Mouse (Mus musculus) c-Kit-positive CD71-positive TER-119-negative erythroid progenitor cells, embryonic 14.5 days (primary cell): ENCODE measurements around the gene Zfp626.
A peak's percentile ranks its signal among the peaks of the same experiment; 100 is the strongest.
"Not testable (repeated sequence)": the region's sequence is repeated elsewhere in the genome, so short reads cannot be mapped to it uniquely, and the experiment has no call there.

ENCODE experiments used
- DNase-seq: peaks from one replicate; pipeline ENCODE4 v3.0.0-alpha.2; 2013; ENCODE audit warnings: low read depth

The Zfp626 gene

GRCm38 (mm10) chr7:27806896-27807295 lies at the start of gene Zfp626:
Zfp626 (plus strand) TSS chr7:27807196.
- DNase-seq = not testable (repeated sequence)

DNA sequence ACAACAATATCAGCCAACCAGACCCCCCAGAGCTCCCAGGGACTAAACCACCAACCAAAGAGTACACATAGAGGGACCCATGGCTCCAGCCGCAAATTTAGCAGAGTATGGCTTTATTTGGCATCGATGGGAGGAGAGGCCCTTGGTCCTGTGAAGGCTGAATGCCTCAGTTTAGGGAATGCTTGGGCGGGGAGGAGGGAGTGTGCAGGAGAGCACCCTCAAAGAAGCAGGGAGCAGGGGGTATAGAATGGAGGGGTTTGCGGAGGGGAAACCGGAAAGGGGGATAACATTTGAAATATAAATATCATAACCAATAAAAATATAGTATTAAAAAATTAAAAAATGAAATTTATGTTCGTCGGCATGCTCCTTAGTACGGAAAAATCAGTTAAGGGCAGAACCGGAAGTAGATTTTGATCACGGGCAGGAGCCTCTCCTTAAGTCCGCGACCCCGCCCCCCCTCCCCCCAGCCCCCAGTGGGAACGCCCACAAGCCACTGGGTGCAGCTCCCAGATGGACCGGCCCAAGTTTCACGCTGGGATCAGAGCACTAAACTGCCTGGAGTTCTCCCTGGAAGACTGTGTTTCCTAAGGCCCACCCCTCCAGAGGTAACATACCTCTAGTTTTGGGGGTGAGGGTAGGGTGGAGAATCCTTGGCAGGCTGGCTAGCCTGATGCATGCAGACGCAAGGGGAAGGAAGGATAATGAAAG lies 41.7 kb upstream of the Zfp626 start:
- DNase-seq = no peak

DNA sequence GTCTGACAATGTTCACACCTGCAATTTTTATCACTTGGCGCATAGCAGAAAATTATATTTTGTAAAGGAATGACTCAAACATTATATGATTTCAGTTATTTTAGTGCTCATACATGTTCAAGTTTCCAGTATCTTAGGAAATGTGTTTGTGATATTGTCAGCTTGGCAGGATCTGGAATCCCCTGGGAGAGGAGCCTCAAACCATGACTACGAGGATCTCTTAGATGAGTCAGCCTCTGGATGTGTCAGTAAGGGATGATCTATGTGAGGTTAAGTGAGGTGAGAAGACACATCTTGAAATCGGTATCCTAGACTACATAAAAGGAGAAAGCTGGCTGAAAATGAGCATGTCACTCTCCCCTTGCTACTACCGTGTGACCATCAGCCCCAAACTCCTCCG lies 17.7 kb upstream of the Zfp626 start:
- no peak for DNase-seq

- DNase-seq = not testable (repeated sequence)
Observed at GRCm38 (mm10) chr7:27793865-27794264, 13.1 kb upstream of the Zfp626 start.

- no peak for DNase-seq
Observed at GRCm38 (mm10) chr7:27794566-27794965, 12.4 kb upstream of the Zfp626 start.

DNA sequence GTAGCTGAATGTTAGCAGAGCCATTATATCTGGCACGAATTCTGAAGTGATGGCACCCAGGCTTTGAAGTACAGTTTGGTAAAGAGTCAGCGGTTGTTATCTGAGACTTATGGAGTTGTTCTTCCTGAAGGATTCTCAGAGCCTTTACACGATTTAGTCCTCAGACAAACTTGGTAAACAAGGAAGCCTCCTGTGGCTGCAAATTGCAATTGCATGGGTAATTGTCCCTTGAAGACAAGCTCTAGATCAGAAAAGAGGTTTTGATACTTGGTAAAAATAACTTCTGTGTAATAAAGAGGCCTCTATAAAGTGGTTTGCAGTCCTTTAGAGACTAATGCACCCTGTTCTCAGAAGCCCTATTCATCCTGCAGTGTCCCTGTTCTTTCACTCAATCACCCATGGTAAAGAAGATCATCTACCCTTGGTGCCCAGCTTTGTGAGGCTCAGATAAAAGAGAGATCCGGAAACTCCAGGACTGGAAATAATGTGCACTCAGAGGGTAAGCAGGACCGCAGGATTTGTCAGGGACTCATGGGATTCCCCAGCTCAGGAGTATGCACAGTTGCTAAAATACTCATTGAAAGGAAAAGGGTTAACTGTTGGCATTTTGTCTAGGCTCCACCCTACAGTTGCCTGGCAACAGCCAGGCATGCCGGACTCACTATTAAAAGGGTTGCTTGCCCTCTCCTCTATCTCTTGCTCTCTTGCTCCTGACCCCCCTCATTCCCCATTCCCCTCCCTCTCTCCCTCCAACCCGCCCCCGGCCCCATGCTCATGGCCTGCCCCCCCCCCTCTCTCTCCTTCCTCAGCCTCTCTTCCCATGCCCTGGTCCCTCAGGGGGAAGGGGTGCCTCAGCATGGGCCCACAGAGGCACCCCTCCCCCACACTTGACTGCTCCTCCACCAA lies 8.8 kb upstream of the Zfp626 start:
- DNase-seq = no peak

DNA sequence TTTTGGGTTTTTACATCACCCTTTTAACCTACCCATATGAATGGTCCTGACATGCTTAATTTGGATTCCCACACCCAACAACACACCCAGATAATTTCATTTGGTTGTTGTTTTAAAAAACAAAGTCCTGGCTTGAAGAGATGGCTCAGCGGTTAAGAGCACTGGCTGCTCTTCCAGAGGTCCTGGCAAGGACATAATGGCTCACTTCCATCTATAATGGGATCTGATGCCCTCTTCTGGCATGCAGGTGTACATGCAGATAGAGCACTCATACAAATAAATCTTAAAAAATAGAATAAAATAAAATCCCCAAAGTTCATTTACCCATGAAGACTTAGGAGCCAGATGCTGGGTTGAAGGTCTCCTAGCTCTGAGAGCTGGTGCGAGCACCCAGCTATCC lies 5.9 kb upstream of the Zfp626 start:
- no peak for DNase-seq

DNA sequence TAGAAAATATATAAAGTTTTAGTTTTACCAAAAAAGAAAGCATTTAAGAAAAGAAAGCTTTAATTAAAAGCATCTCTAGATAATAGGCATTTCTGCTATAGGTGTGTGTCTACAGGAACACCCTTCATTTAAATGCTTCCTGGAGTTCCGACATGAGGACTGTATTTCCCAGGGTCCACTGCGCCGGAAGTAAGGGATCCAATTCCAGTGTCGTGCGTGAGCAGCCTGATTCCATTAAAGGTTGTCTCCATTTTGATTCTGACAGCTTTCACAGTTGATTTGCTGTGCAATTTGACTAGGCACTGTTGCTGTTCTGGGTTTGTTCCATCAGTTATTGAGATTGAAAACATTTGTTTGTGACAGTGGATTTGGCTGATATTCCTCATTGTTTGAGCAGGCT lies 4.0 kb upstream of the Zfp626 start:
- no peak for DNase-seq

DNA sequence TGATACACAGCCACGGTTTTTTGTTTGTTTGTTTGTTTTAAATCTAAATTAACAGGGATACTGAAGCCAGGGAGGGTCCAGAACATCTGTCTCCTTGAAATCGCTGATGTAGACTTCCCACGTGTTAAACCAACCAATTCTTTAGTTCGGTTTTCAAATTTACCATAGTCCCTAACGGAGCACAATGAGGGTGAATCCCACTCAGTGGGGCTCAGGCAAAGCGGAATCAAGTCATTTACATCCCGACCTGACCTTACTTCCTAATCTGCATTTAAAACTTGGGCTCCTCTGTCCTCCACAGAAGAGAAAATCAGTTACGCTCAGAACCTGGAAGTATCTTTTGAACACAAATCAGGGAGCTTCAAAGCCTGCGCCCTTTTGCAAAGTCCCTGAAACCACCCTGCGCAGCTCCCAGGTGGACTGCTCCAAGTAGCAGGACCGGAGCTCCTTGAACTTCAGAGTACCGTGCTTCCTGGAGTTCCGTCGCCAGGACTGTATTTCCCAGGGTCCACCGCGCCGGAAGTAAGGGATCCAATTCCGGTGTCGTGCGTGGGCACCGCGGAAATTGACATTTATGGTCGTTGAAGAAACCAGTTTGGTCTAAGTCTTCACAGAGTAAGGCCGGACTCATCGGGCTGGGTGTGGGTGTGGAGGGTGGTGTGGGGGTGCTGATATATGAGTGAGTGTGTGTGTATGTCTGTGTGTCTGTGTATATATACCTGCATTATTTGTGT lies 2.5 kb upstream of the Zfp626 start:
- DNase-seq = peak; percentile 74

- not testable (repeated sequence) for DNase-seq
Observed at GRCm38 (mm10) chr7:27807305-27807704, 309 bp downstream of the Zfp626 start.

DNA sequence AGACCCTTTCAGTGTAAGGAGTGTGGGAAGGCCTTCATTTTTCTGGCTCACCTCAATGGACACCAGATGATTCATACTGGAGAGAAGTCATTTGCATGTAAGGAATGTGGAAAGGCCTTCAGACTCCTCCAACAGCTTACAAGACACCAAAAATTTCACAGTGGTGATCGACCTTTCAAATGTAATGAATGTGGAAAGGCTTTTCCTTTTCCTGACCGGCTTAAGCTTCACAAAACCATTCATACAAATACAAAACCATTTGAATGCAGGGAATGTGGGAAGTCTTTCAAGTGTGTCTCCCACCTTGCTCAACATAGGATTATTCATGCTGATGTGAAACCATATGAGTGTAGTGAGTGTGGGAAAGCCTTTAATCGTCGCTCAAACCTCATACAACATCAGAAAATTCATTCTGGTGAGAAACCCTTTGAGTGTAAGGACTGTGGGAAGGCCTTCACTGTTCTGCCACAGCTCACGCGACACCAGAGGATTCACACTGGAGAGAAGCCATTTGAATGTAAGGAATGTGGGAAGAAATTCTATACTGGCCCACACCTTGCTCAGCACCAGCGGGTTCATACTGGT lies 11.6 kb downstream of the Zfp626 start:
- DNase-seq = no peak

- no peak for DNase-seq
Observed at GRCm38 (mm10) chr7:27822611-27823010, 15.6 kb downstream of the Zfp626 start.

DNA sequence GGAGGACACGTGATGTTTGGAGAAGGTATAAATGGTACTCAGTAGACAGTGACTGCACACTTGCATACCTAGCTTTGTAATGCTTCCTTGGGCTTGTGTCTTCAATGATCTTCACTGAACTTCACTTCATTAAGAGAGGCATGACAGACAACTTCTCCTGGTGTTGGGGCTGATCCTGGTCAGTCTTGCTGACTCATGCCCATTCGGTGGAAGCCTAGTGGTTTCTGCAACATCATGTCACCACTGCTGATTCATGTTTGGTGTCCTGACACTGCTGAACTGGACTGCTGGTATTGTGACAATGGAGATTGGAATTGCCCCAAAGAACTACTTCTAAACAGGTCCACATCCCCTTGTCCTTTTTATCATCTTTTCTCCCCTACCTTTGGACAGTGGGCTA lies 27.1 kb downstream of the Zfp626 start:
- no peak for DNase-seq

GRCm38 (mm10) chr7:27837896-27838295 lies 30.9 kb downstream of the Zfp626 start:
- peak; percentile 16 for DNase-seq

- DNase-seq = peak; percentile 75
Observed at GRCm38 (mm10) chr7:27838323-27839249, 31.6 kb downstream of the Zfp626 start, which contains the start of gene Zfp59. Zfp59 (plus strand) TSS chr7:27838607.

- DNase-seq = no peak
Observed at GRCm38 (mm10) chr7:27839596-27839995, 32.6 kb downstream of the Zfp626 start.

- no peak for DNase-seq
Observed at GRCm38 (mm10) chr7:27840104-27840503, 33.1 kb downstream of the Zfp626 start.

DNA sequence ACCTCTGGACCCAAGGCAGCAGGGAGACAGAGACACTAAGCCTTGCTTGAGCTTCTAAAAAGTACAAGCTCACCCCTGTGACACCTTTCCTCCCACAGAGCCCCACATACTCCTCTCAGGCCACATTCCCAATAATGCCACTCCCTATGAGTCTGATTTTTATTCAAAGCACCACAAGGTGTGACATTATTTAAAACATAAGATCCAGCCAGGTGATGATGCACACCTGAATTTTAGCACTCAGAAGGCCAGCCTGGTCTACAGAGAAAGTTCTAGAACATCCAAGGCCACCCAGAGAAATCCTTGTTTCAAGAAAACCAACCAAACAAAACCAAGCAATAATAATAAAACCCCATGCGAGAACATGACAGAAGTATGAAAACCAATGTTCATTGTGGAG lies 50.2 kb downstream of the Zfp626 start, which contains the start of gene Zfp607a:
Gene Zfp607a (plus strand): TSS at position 301 of the 400 bp plus-strand sequence.
- DNase-seq = no peak

- peak; percentile 56 for DNase-seq
Observed at GRCm38 (mm10) chr7:27859301-27860251, 52.6 kb downstream of the Zfp626 start.
